ENCODE assay signal across 17 mouse cellular contexts in genomic region chr3:109977614-109978013, GRCm38 (mm10).
DNase-seq lines count a peak whose midpoint lies in the region; ATAC-seq lines count a peak whose summit lies in the region.
"Had no signal": no experiment of that assay in that cellular context is flagged by ENCODE, and none has a peak within 500 bp of the region (broad histone marks: within the 10 kb centered on the region; RNA-seq: fewer than 3 reads in every experiment).

No protein-coding gene starts in this region.

- no peaks in the 10 kb centered on the region for H3K36me3 ChIP-seq in hindbrain, embryonic 10.5 days
- no peaks in the 10 kb centered on the region for H3K36me3 ChIP-seq in hindbrain, embryonic 14.5 days (replicated peaks; ENCODE audit: control insufficient read depth, insufficient read depth)
- H3K36me3 ChIP-seq in midbrain, embryonic 11.5 days (ENCODE audit: control insufficient read depth, insufficient read depth, low read length), result no peaks in the 10 kb centered on the region
- H3K36me3 ChIP-seq in midbrain, embryonic 14.5 days (ENCODE audit: control insufficient read depth, insufficient read depth, low read length), result no peaks in the 10 kb centered on the region
- H3K36me3 ChIP-seq: forebrain, embryonic 10.5 days; hindbrain, embryonic 15.5 days had no signal

- no peak overlapping the region for H3K4me2 ChIP-seq in hindbrain, embryonic 14.5 days (replicated peaks)
- H3K4me2 ChIP-seq in midbrain, embryonic 11.5 days, result no peak overlapping the region
- H3K4me2 ChIP-seq in midbrain, embryonic 14.5 days (ENCODE audit: low read length), result no peak overlapping the region
- H3K4me2 ChIP-seq: heart, embryonic 11.5 days; hindbrain, embryonic 15.5 days; liver, embryonic 11.5 days had no signal

- H3K9ac ChIP-seq in hindbrain, embryonic 14.5 days, result no peak overlapping the region
- H3K9ac ChIP-seq in midbrain, embryonic 11.5 days (ENCODE audit: low read length), result no peak overlapping the region
- no peak overlapping the region for H3K9ac ChIP-seq in midbrain, embryonic 14.5 days (replicated peaks; ENCODE audit: low read length)
- H3K9ac ChIP-seq: hindbrain, embryonic 15.5 days had no signal

- H3K27ac ChIP-seq in hindbrain, embryonic 10.5 days, result peak overlapping the region; percentile 31; the same call in 1 of the 2 replicates
- H3K27ac ChIP-seq in hindbrain, embryonic 14.5 days, result no peak overlapping the region
- H3K27ac ChIP-seq in midbrain, embryonic 11.5 days (ENCODE audit: low read depth, low read length), result no peak overlapping the region
- no peak overlapping the region for H3K27ac ChIP-seq in midbrain, embryonic 14.5 days (replicated peaks; ENCODE audit: low read depth, low read length)
- H3K27ac ChIP-seq: hindbrain, embryonic 15.5 days had no signal

- no peak for ATAC-seq in hindbrain, embryonic 14.5 days (ENCODE audit: low FRiP score)
- ATAC-seq in midbrain, embryonic 11.5 days (ENCODE audit: low FRiP score), result peak; percentile 44; the same call in 1 of the 2 replicates
- ATAC-seq in midbrain, embryonic 14.5 days (ENCODE audit: low FRiP score, low TSS enrichment), result no peak

- no peak overlapping the region for H3K4me3 ChIP-seq in hindbrain, embryonic 10.5 days
- no peak overlapping the region for H3K4me3 ChIP-seq in hindbrain, embryonic 14.5 days (replicated peaks; ENCODE audit: low read length)
- H3K4me3 ChIP-seq in midbrain, embryonic 11.5 days (ENCODE audit: low read depth, low read length), result no peak overlapping the region
- H3K4me3 ChIP-seq in midbrain, embryonic 14.5 days (replicated peaks; ENCODE audit: low read depth, low read length), result no peak overlapping the region
- H3K4me3 ChIP-seq: forebrain, embryonic 10.5 days; hindbrain, embryonic 15.5 days; megakaryocyte, embryonic 14.5 days had no signal

- H3K4me1 ChIP-seq in hindbrain, embryonic 10.5 days (replicated peaks), result peaks cover 12% of the 10 kb centered on the region
- no peaks in the 10 kb centered on the region for H3K4me1 ChIP-seq in hindbrain, embryonic 14.5 days (replicated peaks; ENCODE audit: control insufficient read depth, insufficient read depth, low read length)
- H3K4me1 ChIP-seq in midbrain, embryonic 11.5 days (ENCODE audit: control insufficient read depth, insufficient read depth, low read length), result no peaks in the 10 kb centered on the region
- no peaks in the 10 kb centered on the region for H3K4me1 ChIP-seq in midbrain, embryonic 14.5 days (ENCODE audit: control insufficient read depth, insufficient read depth, low read length)
- H3K4me1 ChIP-seq: hindbrain, embryonic 15.5 days; megakaryocyte, embryonic 14.5 days had no signal

- H3K27me3 ChIP-seq in hindbrain, embryonic 10.5 days (ENCODE audit: insufficient read depth, poor library complexity, severe bottlenecking), result no peaks in the 10 kb centered on the region
- no peaks in the 10 kb centered on the region for H3K27me3 ChIP-seq in hindbrain, embryonic 14.5 days (ENCODE audit: control insufficient read depth, insufficient read depth, low read length)
- no peaks in the 10 kb centered on the region for H3K27me3 ChIP-seq in midbrain, embryonic 11.5 days (ENCODE audit: control insufficient read depth, insufficient read depth, low read length)
- no peaks in the 10 kb centered on the region for H3K27me3 ChIP-seq in midbrain, embryonic 14.5 days (ENCODE audit: control insufficient read depth, insufficient read depth, low read length)
- H3K27me3 ChIP-seq: hindbrain, embryonic 15.5 days; megakaryocyte, embryonic 14.5 days had no signal

- peak; percentile 18 for DNase-seq in hindbrain, embryonic 10.5 days (ENCODE audit: low spot score)
- DNase-seq in hindbrain, embryonic 14.5 days (ENCODE audit: low spot score), result no peak
- peak; percentile 39 for DNase-seq in midbrain, embryonic 11.5 days (ENCODE audit: low spot score, missing footprints)
- DNase-seq in midbrain, embryonic 14.5 days, result no peak
- DNase-seq in R1 (ENCODE audit: low read depth, low spot score), result peak; percentile 52
- peak; percentile 2 for DNase-seq in mesoderm, embryonic 11.5 days (ENCODE audit: low read depth, low spot score)
- DNase-seq in B cell, adult 2 months, result no peak
- DNase-seq: adrenal gland, postnatal 14 days; heart, postnatal 10 days; lung, adult 2 months; right cerebral cortex, adult 18-20 months; thymus, postnatal 25 days had no signal

- 47% methylated on average over 2 of the region's 2 CpGs for WGBS in hindbrain, embryonic 10.5 days
- 40% methylated on average over 2 of the region's 2 CpGs for WGBS in hindbrain, embryonic 14.5 days
- 63% methylated on average over 2 of the region's 2 CpGs for WGBS in midbrain, embryonic 11.5 days
- 54% methylated on average over 2 of the region's 2 CpGs for WGBS in midbrain, embryonic 14.5 days

- no peaks in the 10 kb centered on the region for H3K9me3 ChIP-seq in hindbrain, embryonic 10.5 days
- no peaks in the 10 kb centered on the region for H3K9me3 ChIP-seq in hindbrain, embryonic 14.5 days (ENCODE audit: control insufficient read depth, low read length)
- no peaks in the 10 kb centered on the region for H3K9me3 ChIP-seq in midbrain, embryonic 11.5 days (ENCODE audit: control insufficient read depth, low read length)
- no peaks in the 10 kb centered on the region for H3K9me3 ChIP-seq in midbrain, embryonic 14.5 days (ENCODE audit: control insufficient read depth, low read length)
- H3K9me3 ChIP-seq: forebrain, embryonic 10.5 days had no signal

Comparison
In these comparisons a context has a peak if more than half of its experiments do, and no peak if none do; other contexts are left out.
1. DNase-seq: peak in hindbrain, embryonic 10.5 days (single experiment), midbrain, embryonic 11.5 days (single experiment), R1 (single experiment) and mesoderm, embryonic 11.5 days (single experiment); none in hindbrain, embryonic 14.5 days (single experiment), midbrain, embryonic 14.5 days (single experiment) and B cell, adult 2 months (0 of 2).